Mouse (Mus musculus): ENCODE data around the gene Olig3.
"Not testable (repeated sequence)": the region's sequence is repeated elsewhere in the genome, so short reads cannot be mapped to it uniquely, and the experiment has no call there.

Olig3 gene

GRCm38 (mm10) chr10:19361539-19362293, 5.4 kb downstream of the Olig3 start:
- DNase-seq (ENCODE audit: low spot score): no peak

- DNase-seq (ENCODE audit: low spot score): no peak
These were observed 5.9 kb downstream of the Olig3 start for GRCm38 (mm10) chr10:19362294-19362590.

GRCm38 (mm10) chr10:19362861-19363260, 6.5 kb downstream of the Olig3 start:
- DNase-seq (ENCODE audit: low spot score): no peak

- no peak for DNase-seq (ENCODE audit: low spot score)
These were observed 7.0 kb downstream of the Olig3 start for GRCm38 (mm10) chr10:19363365-19363764.

GRCm38 (mm10) chr10:19369143-19369542, 12.8 kb downstream of the Olig3 start:
- no peak for DNase-seq (ENCODE audit: low spot score)

GRCm38 (mm10) chr10:19370146-19370545, 13.8 kb downstream of the Olig3 start:
- no peak for DNase-seq (ENCODE audit: low spot score)

GRCm38 (mm10) chr10:19372263-19372662, 15.9 kb downstream of the Olig3 start:
- DNase-seq (ENCODE audit: low spot score): no peak

GRCm38 (mm10) chr10:19373797-19374196, 17.5 kb downstream of the Olig3 start:
- no peak for DNase-seq (ENCODE audit: low spot score)

GRCm38 (mm10) chr10:19374311-19374710, 18.0 kb downstream of the Olig3 start:
- no peak for DNase-seq (ENCODE audit: low spot score)

GRCm38 (mm10) chr10:19375838-19376237, 19.5 kb downstream of the Olig3 start:
- DNase-seq (ENCODE audit: low spot score): no peak

- not testable (repeated sequence) for DNase-seq (ENCODE audit: low spot score)
These were observed 24.6 kb downstream of the Olig3 start for GRCm38 (mm10) chr10:19380971-19381370.

- no peak for DNase-seq (ENCODE audit: low spot score)
These were observed 27.8 kb downstream of the Olig3 start for GRCm38 (mm10) chr10:19384176-19384575.

GRCm38 (mm10) chr10:19391819-19392218, 35.5 kb downstream of the Olig3 start:
- DNase-seq (ENCODE audit: low spot score): no peak

- DNase-seq (ENCODE audit: low spot score): no peak
These were observed 40.3 kb downstream of the Olig3 start for GRCm38 (mm10) chr10:19396485-19397137.

GRCm38 (mm10) chr10:19397396-19397795, 41.1 kb downstream of the Olig3 start:
- DNase-seq (ENCODE audit: low spot score): no peak

- DNase-seq (ENCODE audit: low spot score): peak; percentile 64
These were observed 44.8 kb downstream of the Olig3 start for GRCm38 (mm10) chr10:19401136-19401535.

- DNase-seq (ENCODE audit: low spot score): no peak
These were observed 48.1 kb downstream of the Olig3 start for GRCm38 (mm10) chr10:19404401-19404800.

GRCm38 (mm10) chr10:19405959-19406358, 49.6 kb downstream of the Olig3 start:
- no peak for DNase-seq (ENCODE audit: low spot score)

- no peak for DNase-seq (ENCODE audit: low spot score)
These were observed 50.8 kb downstream of the Olig3 start for GRCm38 (mm10) chr10:19407168-19407567.
